Mouse (Mus musculus): ENCODE results near the gene Kcnh4. TPM values are rescaled to one million over a fixed set of nuclear protein-coding genes. Genes with fewer than 3 reads are reported as not detected.
A peak's percentile ranks its signal among the peaks of the same experiment; 100 is the strongest.

Kcnh4 gene
- polyA plus RNA-seq, 1 experiment = 0.38 TPM

GRCm38 (mm10) chr11:100713174-100713573 lies 46.6 kb downstream of the Kcnh4 start:
- 82% methylated on average over 4 of the region's 4 CpGs for WGBS
- TF ChIP-seq CTCF (IDR thresholded peaks at IDR 0.05; ENCODE audit: borderline replicate concordance, insufficient read depth, low read depth, low read length) (no peak), POLR2A (IDR thresholded peaks at IDR 0.05; ENCODE audit: borderline replicate concordance, insufficient read depth, low read length) (no peak)
- DNase-seq = no peak
- Histone ChIP-seq H3K27ac (ENCODE audit: insufficient read depth, low read length) (no peak overlapping the region), H3K4me3 (replicated peaks; ENCODE audit: insufficient read depth, low read depth, low read length) (no peak overlapping the region), H3K27me3 (ENCODE audit: control insufficient read depth, insufficient read depth, low read length) (no peaks in the 10 kb centered on the region), H3K4me1 (ENCODE audit: control insufficient read depth, insufficient read depth, low read length) (peaks cover 5% of the 10 kb centered on the region)

- peak; percentile 85 to 90 for DNase-seq
These were observed 47.7 kb downstream of the Kcnh4 start, which contains the start of gene Kat2a for GRCm38 (mm10) chr11:100711783-100712615. TSS of gene Kat2a (minus strand) at chr11:100712465.

GRCm38 (mm10) chr11:100710977-100711376 lies 48.8 kb downstream of the Kcnh4 start:
- no peak overlapping the region for H3K27ac ChIP-seq (ENCODE audit: insufficient read depth, low read length)
- H3K27me3 ChIP-seq (ENCODE audit: control insufficient read depth, insufficient read depth, low read length) = no peaks in the 10 kb centered on the region
- no peak for DNase-seq
- peaks cover 5% of the 10 kb centered on the region for H3K4me1 ChIP-seq (ENCODE audit: control insufficient read depth, insufficient read depth, low read length)
- WGBS = 89% methylated on average over 4 of the region's 4 CpGs
- no peak overlapping the region for H3K4me3 ChIP-seq (replicated peaks; ENCODE audit: insufficient read depth, low read depth, low read length)
- TF ChIP-seq POLR2A (IDR thresholded peaks at IDR 0.05; ENCODE audit: borderline replicate concordance, insufficient read depth, low read length) (no peak), CTCF (IDR thresholded peaks at IDR 0.05; ENCODE audit: borderline replicate concordance, insufficient read depth, low read depth, low read length) (no peak)

More at GRCm38 (mm10) chr11:100711783-100712615, 47.7 kb downstream of the Kcnh4 start, which contains the start of gene Kat2a:
- peak within 1 kb of the TSS; percentile 80 for H3K4me3 ChIP-seq (replicated peaks; ENCODE audit: insufficient read depth, low read depth, low read length)
- TF ChIP-seq CTCF (IDR thresholded peaks at IDR 0.05; ENCODE audit: borderline replicate concordance, insufficient read depth, low read depth, low read length) (no peak), POLR2A (IDR thresholded peaks at IDR 0.05; ENCODE audit: borderline replicate concordance, insufficient read depth, low read length) (peak; percentile 85)
- H3K27me3 ChIP-seq (ENCODE audit: control insufficient read depth, insufficient read depth, low read length) = no peaks in the 10 kb centered on the region
- no peak within 1 kb of the TSS for H3K27ac ChIP-seq (ENCODE audit: insufficient read depth, low read length)
- peaks cover 5% of the 10 kb centered on the region for H3K4me1 ChIP-seq (ENCODE audit: control insufficient read depth, insufficient read depth, low read length)
- WGBS = under 1% methylated on average over 48 of the region's 48 CpGs

- 81% methylated on average over 15 of the region's 15 CpGs for WGBS
- no peak for TF ChIP-seq CTCF (IDR thresholded peaks at IDR 0.05; ENCODE audit: borderline replicate concordance, insufficient read depth, low read depth, low read length)
- no peak for TF ChIP-seq POLR2A (IDR thresholded peaks at IDR 0.05; ENCODE audit: borderline replicate concordance, insufficient read depth, low read length)
- Histone ChIP-seq H3K27me3 (ENCODE audit: control insufficient read depth, insufficient read depth, low read length) (no peaks in the 10 kb centered on the region), H3K4me1 (ENCODE audit: control insufficient read depth, insufficient read depth, low read length) (peaks cover 5% of the 10 kb centered on the region), H3K27ac (ENCODE audit: insufficient read depth, low read length) (no peak overlapping the region), H3K4me3 (replicated peaks; ENCODE audit: insufficient read depth, low read depth, low read length) (no peak overlapping the region)
- DNase-seq = no peak
These were observed 49.2 kb downstream of the Kcnh4 start for GRCm38 (mm10) chr11:100710528-100710927.

GRCm38 (mm10) chr11:100709201-100709810 lies 50.4 kb downstream of the Kcnh4 start:
- H3K27me3 ChIP-seq (ENCODE audit: control insufficient read depth, insufficient read depth, low read length) = no peaks in the 10 kb centered on the region
- peaks cover 5% of the 10 kb centered on the region for H3K4me1 ChIP-seq (ENCODE audit: control insufficient read depth, insufficient read depth, low read length)
- 90% methylated on average over 9 of the region's 9 CpGs for WGBS
- H3K4me3 ChIP-seq (replicated peaks; ENCODE audit: insufficient read depth, low read depth, low read length) = no peak overlapping the region
- DNase-seq = no peak
- TF ChIP-seq POLR2A (IDR thresholded peaks at IDR 0.05; ENCODE audit: borderline replicate concordance, insufficient read depth, low read length) = no peak
- no peak for TF ChIP-seq CTCF (IDR thresholded peaks at IDR 0.05; ENCODE audit: borderline replicate concordance, insufficient read depth, low read depth, low read length)
- H3K27ac ChIP-seq (ENCODE audit: insufficient read depth, low read length) = no peak overlapping the region

- no peak overlapping the region for H3K27ac ChIP-seq (ENCODE audit: insufficient read depth, low read length)
- H3K27me3 ChIP-seq (ENCODE audit: control insufficient read depth, insufficient read depth, low read length) = no peaks in the 10 kb centered on the region
- 87% methylated on average over 23 of the region's 23 CpGs for WGBS
- TF ChIP-seq POLR2A (IDR thresholded peaks at IDR 0.05; ENCODE audit: borderline replicate concordance, insufficient read depth, low read length) = no peak
- no peak for TF ChIP-seq CTCF (IDR thresholded peaks at IDR 0.05; ENCODE audit: borderline replicate concordance, insufficient read depth, low read depth, low read length)
- DNase-seq = no peak
- no peak overlapping the region for H3K4me3 ChIP-seq (replicated peaks; ENCODE audit: insufficient read depth, low read depth, low read length)
- no peaks in the 10 kb centered on the region for H3K4me1 ChIP-seq (ENCODE audit: control insufficient read depth, insufficient read depth, low read length)
These were observed 54.5 kb downstream of the Kcnh4 start for GRCm38 (mm10) chr11:100705095-100705747.

GRCm38 (mm10) chr11:100703851-100704531 lies 55.8 kb downstream of the Kcnh4 start, which contains the start of gene Dhx58:
TSS of gene Dhx58 (minus strand) at chr11:100704271.
- WGBS = 52% methylated on average over 7 of the region's 7 CpGs
- no peaks in the 10 kb centered on the region for H3K27me3 ChIP-seq (ENCODE audit: control insufficient read depth, insufficient read depth, low read length)
- H3K4me3 ChIP-seq (replicated peaks; ENCODE audit: insufficient read depth, low read depth, low read length) = no peak within 1 kb of the TSS
- no peak for DNase-seq
- no peaks in the 10 kb centered on the region for H3K4me1 ChIP-seq (ENCODE audit: control insufficient read depth, insufficient read depth, low read length)
- no peak for TF ChIP-seq POLR2A (IDR thresholded peaks at IDR 0.05; ENCODE audit: borderline replicate concordance, insufficient read depth, low read length)
- no peak for TF ChIP-seq CTCF (IDR thresholded peaks at IDR 0.05; ENCODE audit: borderline replicate concordance, insufficient read depth, low read depth, low read length)
- H3K27ac ChIP-seq (ENCODE audit: insufficient read depth, low read length) = no peak within 1 kb of the TSS
